Mouse (Mus musculus): ENCODE results near the gene Hmgxb4. TPM values are rescaled to one million over a fixed set of nuclear protein-coding genes. Genes with fewer than 3 reads are reported as not detected.

Hmgxb4 gene
- polyA plus RNA-seq, 1 experiment from 2014 or later = 30.8 TPM

Other genes starting within 250 kb of the Hmgxb4 start
- gene Isx, start 120.2 kb upstream of the Hmgxb4 start, polyA plus RNA-seq (2016; fragmentation: Nextera tagmentation; extraction: Ambion mirVana) = not detected in 2 replicates
- gene Tom1, start 40.3 kb downstream of the Hmgxb4 start, polyA plus RNA-seq (2016; fragmentation: Nextera tagmentation; extraction: Ambion mirVana) = 32.1 and 32.7 TPM in 2 replicates
- gene Hmox1, start 100.3 kb downstream of the Hmgxb4 start, polyA plus RNA-seq (2016; fragmentation: Nextera tagmentation; extraction: Ambion mirVana) = 14.0 and 15.1 TPM in 2 replicates
- 109 and 112 TPM in 2 replicates for gene Mcm5, start 116.2 kb downstream of the Hmgxb4 start, polyA plus RNA-seq (2016; fragmentation: Nextera tagmentation; extraction: Ambion mirVana)
- gene Rasd2, start 220.6 kb downstream of the Hmgxb4 start, polyA plus RNA-seq (2016; fragmentation: Nextera tagmentation; extraction: Ambion mirVana) = 0.61 TPM in 2 replicates